Comparison of ENCODE assay signal across 8 mouse cellular contexts in the genomic region with DNA sequence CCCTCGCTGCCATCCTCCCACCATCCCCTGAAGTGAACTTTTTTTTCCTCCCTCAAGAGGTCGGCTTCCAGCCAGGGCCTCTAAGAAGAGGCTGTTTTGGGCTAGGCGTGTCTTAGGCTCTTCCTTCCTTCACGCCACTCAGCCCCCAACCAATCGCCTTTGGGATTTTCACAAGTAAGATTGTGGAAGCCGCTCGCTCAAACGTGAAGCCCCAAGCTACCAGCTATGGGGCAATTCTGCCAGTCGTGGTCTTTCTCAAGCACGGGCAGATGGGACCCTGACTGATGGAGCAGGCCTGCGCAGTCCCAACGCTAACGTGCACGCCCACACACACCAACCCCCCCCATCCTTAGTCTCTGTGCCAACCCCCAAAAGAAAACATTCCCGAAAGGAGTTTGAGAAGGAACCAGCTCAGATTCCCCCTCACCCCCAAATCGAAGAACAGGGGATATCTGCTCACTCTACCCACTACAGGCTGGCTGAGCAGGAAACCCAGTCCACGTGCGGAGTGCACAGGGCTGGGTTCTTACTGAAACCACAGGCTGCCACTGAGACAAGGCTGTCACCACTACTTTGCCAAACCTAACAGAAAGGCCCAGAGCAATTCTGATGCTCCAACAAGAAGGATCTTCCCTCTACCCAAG. TPM values are rescaled to one million over a fixed set of nuclear protein-coding genes. Genes with fewer than 3 reads are reported as not detected.
DNase-seq lines count a peak whose midpoint lies in the region; ATAC-seq and TF ChIP-seq lines count a peak whose summit lies in the region.

No protein-coding gene starts in this region.

- peaks cover 60% of the 10 kb centered on the region for H3K4me1 ChIP-seq in liver, embryonic 12.5 days
- H3K4me1 ChIP-seq in midbrain, postnatal 0 days (ENCODE audit: insufficient read depth, low read length) = peaks cover 12% of the 10 kb centered on the region; the same call in 1 of the 2 replicates
- H3K4me1 ChIP-seq in thymus, adult 2 months (replicated peaks; ENCODE audit: control insufficient read depth, insufficient read depth, low read length) = peaks cover 26% of the 10 kb centered on the region

- no peak for TF ChIP-seq POLR2A in thymus, adult 2 months (IDR thresholded peaks at IDR 0.05; ENCODE audit: control insufficient read depth, extremely low read depth, insufficient read depth, low read length, poor library complexity)

- no peak for TF ChIP-seq CTCF in midbrain, postnatal 0 days (IDR thresholded peaks at IDR 0.05)
- 0 out of 2 replicates have a peak, but pooled peaks have one; percentile 19 for TF ChIP-seq CTCF in thymus, adult 2 months (IDR thresholded peaks at IDR 0.05; ENCODE audit: borderline replicate concordance, control insufficient read depth, extremely low read depth, insufficient read depth, low read length, poor library complexity)

- peak overlapping the region; percentile 86 for H3K4me3 ChIP-seq in liver, embryonic 12.5 days
- peak overlapping the region; percentile 85 for H3K4me3 ChIP-seq in midbrain, postnatal 0 days (ENCODE audit: low read depth, low read length)
- peak overlapping the region; percentile 80 for H3K4me3 ChIP-seq in thymus, adult 2 months (ENCODE audit: control insufficient read depth, insufficient read depth, low read length)

- peaks cover 33% of the 10 kb centered on the region for H3K36me3 ChIP-seq in liver, embryonic 12.5 days
- H3K36me3 ChIP-seq in midbrain, postnatal 0 days (ENCODE audit: insufficient read depth, low read length) = no peaks in the 10 kb centered on the region
- no peaks in the 10 kb centered on the region for H3K36me3 ChIP-seq in thymus, adult 2 months (ENCODE audit: control insufficient read depth, insufficient read depth, low read length)

- ATAC-seq in inflammation-experienced regulatory T-cells, adult 6 months = peak; percentile 51
- ATAC-seq in liver, embryonic 12.5 days = peak; percentile 22
- no peak for ATAC-seq in midbrain, postnatal 0 days (ENCODE audit: low FRiP score)

- H3K4me2 ChIP-seq in liver, embryonic 12.5 days = peak overlapping the region; percentile 94
- peak overlapping the region; percentile 91 for H3K4me2 ChIP-seq in midbrain, postnatal 0 days (ENCODE audit: low read depth, low read length, poor library complexity, severe bottlenecking)

- peak; percentile 40 to 49 for DNase-seq in cerebellum, postnatal 10 days
- DNase-seq in cerebellum, postnatal 25 days = no peak
- peak; percentile 61 for DNase-seq in brain, adult 2 months (ENCODE audit: low read depth, low spot score)
- peak; percentile 45 for DNase-seq in gastrocnemius, postnatal 25 days
- DNase-seq in midbrain, postnatal 0 days (ENCODE audit: low spot score) = peak; percentile 58
- peak; percentile 27 for DNase-seq in thymus, adult 2 months

- peak overlapping the region; percentile 97 for H3K27ac ChIP-seq in liver, embryonic 12.5 days
- no peak overlapping the region for H3K27ac ChIP-seq in midbrain, postnatal 0 days (ENCODE audit: low read depth, low read length)
- no peak overlapping the region for H3K27ac ChIP-seq in thymus, adult 2 months (ENCODE audit: control insufficient read depth, insufficient read depth, low read length)

- H3K27me3 ChIP-seq in liver, embryonic 12.5 days (replicated peaks) = no peaks in the 10 kb centered on the region
- no peaks in the 10 kb centered on the region for H3K27me3 ChIP-seq in midbrain, postnatal 0 days (ENCODE audit: insufficient read depth, low read length)
- no peaks in the 10 kb centered on the region for H3K27me3 ChIP-seq in thymus, adult 2 months (ENCODE audit: control insufficient read depth, insufficient read depth, low read length)

- peak overlapping the region; percentile 87 for H3K9ac ChIP-seq in liver, embryonic 12.5 days
- H3K9ac ChIP-seq in midbrain, postnatal 0 days (replicated peaks; ENCODE audit: low read length, poor library complexity, severe bottlenecking) = peak overlapping the region; percentile 83

- 4% methylated on average over 18 of the region's 18 CpGs for WGBS in liver, embryonic 12.5 days (ENCODE audit: insufficient replicate concordance)
- WGBS in midbrain, postnatal 0 days = 13% methylated on average over 18 of the region's 18 CpGs
- 3% methylated on average over 18 of the region's 18 CpGs for WGBS in thymus, adult 2 months

- H3K9me3 ChIP-seq in liver, embryonic 12.5 days (replicated peaks) = no peaks in the 10 kb centered on the region
- H3K9me3 ChIP-seq in midbrain, postnatal 0 days (ENCODE audit: low read length) = no peaks in the 10 kb centered on the region

RNA-seq across cellular contexts. Expression of gene Scarb1, which starts 1.7 kb away (rescaled TPM):
- total RNA-seq in gastrocnemius, postnatal 25 days (2021) = 10 to 100 TPM; 11.7 to 25.2 TPM
- polyA plus RNA-seq in inflammation-experienced regulatory T-cells, adult 6 months (2017; shearing (Covaris generic)) = 10 to 100 TPM in 1 of 3 experiments, 1 to 10 TPM in 2; 3.7 to 11.8 (median 6.6) TPM
- 87.1 and 88.8 TPM in 2 replicates for polyA plus RNA-seq in liver, embryonic 12.5 days (2016; fragmentation: Nextera tagmentation; extraction: Ambion mirVana)
- total RNA-seq in midbrain, postnatal 0 days (2014; rRNA removed) = 60.2 and 74.0 TPM in 2 replicates
- polyA plus RNA-seq in midbrain, postnatal 0 days (2015; fragmentation: Nextera tagmentation; extraction: Ambion mirVana) = 57.7 and 57.9 TPM in 2 replicates
- polyA plus RNA-seq in thymus, adult 2 months (2012; rRNA removed) = 75.3 and 80.7 TPM in 2 replicates

RNA-seq across cellular contexts. Expression of gene Gm10382, which starts 49.9 kb away (rescaled TPM):
- total RNA-seq in gastrocnemius, postnatal 25 days (2021) = not detected
- 1 to 10 TPM in 2 of 3 experiments, under 1 TPM in 1; 0.65 to 1.1 (median 1.0) TPM for polyA plus RNA-seq in inflammation-experienced regulatory T-cells, adult 6 months (2017; shearing (Covaris generic))
- 0.38 and 0.66 TPM in 2 replicates for polyA plus RNA-seq in liver, embryonic 12.5 days (2016; fragmentation: Nextera tagmentation; extraction: Ambion mirVana)
- not detected in 2 replicates for total RNA-seq in midbrain, postnatal 0 days (2014; rRNA removed)
- polyA plus RNA-seq in midbrain, postnatal 0 days (2015; fragmentation: Nextera tagmentation; extraction: Ambion mirVana) = 0.67 and 0.83 TPM in 2 replicates
- 0.18 TPM in 1 of 2 replicates, not detected in the other for polyA plus RNA-seq in thymus, adult 2 months (2012; rRNA removed)

RNA-seq across cellular contexts. Expression of gene Ubc, which starts 50.8 kb away (rescaled TPM):
- total RNA-seq in gastrocnemius, postnatal 25 days (2021) = 1,000 to 10,000 TPM in 1 of 2 experiments, 100 to 1,000 TPM in 1; 606 to 1,413 TPM
- 1,000 to 10,000 TPM in 2 of 3 experiments, 100 to 1,000 TPM in 1; 741 to 1,375 (median 1,290) TPM for polyA plus RNA-seq in inflammation-experienced regulatory T-cells, adult 6 months (2017; shearing (Covaris generic))
- polyA plus RNA-seq in liver, embryonic 12.5 days (2016; fragmentation: Nextera tagmentation; extraction: Ambion mirVana) = 657 and 673 TPM in 2 replicates
- total RNA-seq in midbrain, postnatal 0 days (2014; rRNA removed) = 915 and 958 TPM in 2 replicates
- polyA plus RNA-seq in midbrain, postnatal 0 days (2015; fragmentation: Nextera tagmentation; extraction: Ambion mirVana) = 1,268 and 1,306 TPM in 2 replicates
- 585 and 598 TPM in 2 replicates for polyA plus RNA-seq in thymus, adult 2 months (2012; rRNA removed)

Comparison
In these comparisons a context has a peak if more than half of its experiments do, and no peak if none do; other contexts are left out.
1. DNase-seq: peak in cerebellum, postnatal 10 days (2 of 2), brain, adult 2 months (single experiment), gastrocnemius, postnatal 25 days (single experiment), midbrain, postnatal 0 days (single experiment) and thymus, adult 2 months (single experiment); none in cerebellum, postnatal 25 days (0 of 2).
2. Peak in every context shown above with its lines, with median percentiles within 50 percentile points of each other: H3K4me3 ChIP-seq.